Mouse (Mus musculus) CH12.LX (cell line): ENCODE data around the gene Lgals9. TPM values are rescaled to one million over a fixed set of nuclear protein-coding genes. Genes with fewer than 3 reads are reported as not detected.
"Not testable (repeated sequence)": the region's sequence is repeated elsewhere in the genome, so short reads cannot be mapped to it uniquely, and the experiment has no call there.

Source experiments
- DNase-seq: peaks from one replicate; pipeline ENCODE4 v3.0.0-alpha.2; 2013; ENCODE audit errors: extremely low read depth
- H3K27ac ChIP-seq: 2 replicates; pipeline ENCODE4 v1.5.1; 2012; ENCODE audit warnings: low read depth, mild to moderate bottlenecking, control low read depth, moderate library complexity; ENCODE audit not compliant: insufficient read depth
- H3K27me3 ChIP-seq: replicated peaks from 2 replicates; pipeline ENCODE3; 2012; ENCODE audit warnings: inconsistent platforms
- H3K36me3 ChIP-seq, 2 experiments: replicated peaks in 1 of 2; 2 replicates each; pipeline versions ENCODE3 to v1.6.1; 2012; ENCODE audit warnings: inconsistent platforms in 1 of 2, low read length in 1 of 2, mild to moderate bottlenecking in 1 of 2, mixed read lengths in 1 of 2, moderate library complexity in 1 of 2; ENCODE audit not compliant: control insufficient read depth in 1 of 2, insufficient read depth in 1 of 2
- H3K4me1 ChIP-seq, 2 experiments: 2 replicates each; pipeline ENCODE4 v1.6.1; 2012; ENCODE audit warnings: inconsistent platforms in 1 of 2, moderate library complexity in 1 of 2; ENCODE audit not compliant: insufficient read depth in 2 of 2, control insufficient read depth in 1 of 2
- H3K4me2 ChIP-seq: 2 replicates; pipeline ENCODE4 v1.6.1; 2012; ENCODE audit warnings: low read depth, mild to moderate bottlenecking, control low read depth; ENCODE audit not compliant: poor library complexity, insufficient read depth, severe bottlenecking
- H3K4me3 ChIP-seq, 3 experiments: fragments of 150-350 bp in 1 of 3; sonication (generic) in 1 of 3; replicated peaks in 1 of 3; 2 replicates each; pipeline versions ENCODE3 to v1.5.1; 2011 to 2012; ENCODE audit warnings: low read depth in 2 of 3, low read length in 2 of 3, mild to moderate bottlenecking in 2 of 3, moderate library complexity in 2 of 3, control low read depth in 1 of 3, improper control_type of control experiment in 1 of 3, inconsistent platforms in 1 of 3, mixed read lengths in 1 of 3; ENCODE audit not compliant: poor library complexity in 1 of 3
- H3K79me2 ChIP-seq: replicated peaks from 2 replicates; pipeline ENCODE4 v1.6.1; 2012; ENCODE audit warnings: mild to moderate bottlenecking, moderate library complexity; ENCODE audit not compliant: control insufficient read depth, poor library complexity, insufficient read depth, severe bottlenecking; ENCODE audit errors: extremely low read depth
- H3K9ac ChIP-seq: 2 replicates; pipeline ENCODE4 v1.6.1; 2012; ENCODE audit warnings: low read depth, mild to moderate bottlenecking, control low read depth, moderate library complexity; ENCODE audit not compliant: insufficient read depth
- H3K9me3 ChIP-seq: replicated peaks from 2 replicates; pipeline ENCODE3; 2012; ENCODE audit warnings: low read length, inconsistent platforms, mixed read lengths
- E2F4 ChIP-seq: IDR thresholded peaks from 2 replicates; pipeline ENCODE4 v1.6.1; 2011; ENCODE audit warnings: low read depth, low read length, improper control_type of control experiment; ENCODE audit not compliant: insufficient replicate concordance
- ELF1 ChIP-seq: IDR thresholded peaks from 2 replicates; pipeline ENCODE4 v1.6.1; 2014; ENCODE audit warnings: low read depth, mild to moderate bottlenecking, inconsistent platforms, low read length, improper control_type of control experiment
- EP300 ChIP-seq: IDR thresholded peaks from 2 replicates; pipeline ENCODE4 v1.6.1; 2011; ENCODE audit warnings: low read length, improper control_type of control experiment
- ETS1 ChIP-seq: conservative IDR thresholded peaks from 2 replicates; pipeline ENCODE4 v1.6.1; 2012; ENCODE audit warnings: low read depth, mild to moderate bottlenecking, inconsistent platforms, low read length, improper control_type of control experiment, moderate library complexity
- GABPA ChIP-seq: IDR thresholded peaks from 2 replicates; pipeline ENCODE4 v1.6.1; 2012; ENCODE audit warnings: low read depth, low read length, improper control_type of control experiment, inconsistent platforms; ENCODE audit not compliant: insufficient replicate concordance
- JUND ChIP-seq: conservative IDR thresholded peaks from 2 replicates; pipeline ENCODE4 v1.6.1; 2011; ENCODE audit warnings: low read depth, low read length, improper control_type of control experiment
- MXI1 ChIP-seq: IDR thresholded peaks from 2 replicates; pipeline ENCODE4 v1.6.1; 2011; ENCODE audit warnings: mild to moderate bottlenecking, low read depth, low read length, improper control_type of control experiment
- MYC ChIP-seq: IDR thresholded peaks from 2 replicates; pipeline ENCODE4 v1.6.1; 2011; ENCODE audit warnings: low read depth, mild to moderate bottlenecking, improper control_type of control experiment, low read length
- NELFE ChIP-seq: IDR thresholded peaks from 2 replicates; pipeline ENCODE4 v1.6.1; 2011; ENCODE audit warnings: low read depth, low read length, improper control_type of control experiment
- NRF1 ChIP-seq: IDR thresholded peaks from 2 replicates; pipeline ENCODE4 v1.6.1; 2014; ENCODE audit warnings: low read depth, mild to moderate bottlenecking, inconsistent platforms, low read length, improper control_type of control experiment, moderate library complexity
- PAX5 ChIP-seq: IDR thresholded peaks from 2 replicates; pipeline ENCODE4 v1.6.1; 2012; ENCODE audit warnings: low read length, inconsistent platforms, mixed read lengths
- POLR2A ChIP-seq: IDR thresholded peaks from 2 replicates; pipeline ENCODE4 v1.6.1; 2011; ENCODE audit warnings: low read depth, mild to moderate bottlenecking, improper control_type of control experiment, low read length
- POLR2AphosphoS2 ChIP-seq: IDR thresholded peaks from 2 replicates; pipeline ENCODE4 v1.6.1; 2011; ENCODE audit warnings: low read depth, low read length, improper control_type of control experiment
- SMC3 ChIP-seq: IDR thresholded peaks from 2 replicates; pipeline ENCODE4 v1.6.1; 2011; ENCODE audit warnings: low read depth, low read length, improper control_type of control experiment
- USF2 ChIP-seq: conservative IDR thresholded peaks from 2 replicates; pipeline ENCODE4 v1.6.1; 2011; ENCODE audit warnings: low read depth, low read length, improper control_type of control experiment
- ZKSCAN1 ChIP-seq: IDR thresholded peaks from 2 replicates; pipeline ENCODE4 v1.6.1; 2012; ENCODE audit warnings: low read depth, inconsistent platforms, low read length, improper control_type of control experiment, borderline replicate concordance
- dilution Hi-C: fragments of 300-500 bp; cut with MboI; formaldehyde crosslinking; loops from 2 replicates; pipeline ENCODE4 v1.14.3; 2020; ENCODE audit warnings: low sequenced_read_pairs; ENCODE audit not compliant: extremely low pct_unique_long_range_greater_than_20kb, extremely low pct_ligation_motif_present
- in situ Hi-C: fragments of 300-500 bp; cut with MboI; formaldehyde crosslinking; loops from 3 replicates; pipeline ENCODE4 v1.14.3; 2019; ENCODE audit warnings: low sequenced_read_pairs, low pct_ligation_motif_present, low pct_unique_long_range_greater_than_20kb, mixed read lengths
- polyA plus RNA-seq: library from polyadenylated mRNA; unstranded; fragments of >175 nt; gene quantifications from 2 replicates; pipeline ENCODE4 v1.2.1, GENCODE M21; 2012; ENCODE audit warnings: low read depth; ENCODE audit not compliant: insufficient read length
- total RNA-seq, 2 experiments: library from RNA; depleted of rRNA; stranded (reverse); fragments of 300-350 nt in 1 of 2; fragments of >200 nt in 1 of 2; gene quantifications; 2 replicates each; pipeline ENCODE4 v1.2.3; 2012 to 2014

Lgals9 gene
- total and polyA plus RNA-seq, 3 experiments = 4.9 to 16.4 (median 5.0) TPM

- dilution Hi-C loops (no loop called here), in situ Hi-C loops (no loop called here)
- Histone ChIP-seq H3K36me3 (peaks cover 2 to 33% of the 10 kb centered on the region in 2 experiments), H3K4me3 (no peak overlapping the region), H3K4me1 (peaks cover 0 to 4% of the 10 kb centered on the region in 2 experiments; a peak in 2 of 4 replicates), H3K9ac (no peak overlapping the region), H3K79me2 (no peaks in the 10 kb centered on the region), H3K4me2 (no peak overlapping the region), H3K27me3 (no peaks in the 10 kb centered on the region), H3K9me3 (peaks cover 5% of the 10 kb centered on the region), H3K27ac (no peak overlapping the region)
- DNase-seq = no peak
- TF ChIP-seq GABPA (no peak), NRF1 (no peak), POLR2A (no peak), JUND (no peak), POLR2AphosphoS2 (no peak), PAX5 (no peak), ZKSCAN1 (no peak), NELFE (no peak), ELF1 (no peak), USF2 (no peak)
Observed at GRCm38 (mm10) chr11:78990096-78990495, 5.3 kb upstream of the Lgals9 start.

- DNase-seq, dilution Hi-C loops, H3K4me3 ChIP-seq, H3K27ac ChIP-seq, H3K27me3 ChIP-seq, in situ Hi-C loops, H3K9ac ChIP-seq, H3K79me2 ChIP-seq, H3K4me2 ChIP-seq, H3K9me3 ChIP-seq: not testable (repeated sequence)
- peaks cover 2 to 39% of the 10 kb centered on the region in 2 experiments for H3K36me3 ChIP-seq
- peaks cover 5 to 13% of the 10 kb centered on the region in 2 experiments for H3K4me1 ChIP-seq
Observed at GRCm38 (mm10) chr11:78989206-78989605, 4.5 kb upstream of the Lgals9 start.

GRCm38 (mm10) chr11:78986311-78987002, 1.7 kb upstream of the Lgals9 start:
- dilution Hi-C loops = no loop called here
- DNase-seq = no peak
- Histone ChIP-seq H3K27me3 (no peaks in the 10 kb centered on the region), H3K36me3 (peaks cover 0 to 63% of the 10 kb centered on the region in 2 experiments), H3K27ac (no peak overlapping the region), H3K9me3 (peaks cover 5% of the 10 kb centered on the region), H3K4me3 (no peak overlapping the region), H3K4me1 (peaks cover 8 to 27% of the 10 kb centered on the region in 2 experiments), H3K79me2 (no peaks in the 10 kb centered on the region), H3K9ac (no peak overlapping the region), H3K4me2 (no peak overlapping the region)
- in situ Hi-C loops = no loop called here
- TF ChIP-seq MYC (no peak), MXI1 (no peak), ETS1 (no peak), POLR2A (no peak), SMC3 (no peak), EP300 (no peak), E2F4 (no peak)
